10 mouse cellular contexts compared by ENCODE assay signal in genomic region chr11:105285720-105286119, GRCm38 (mm10). TPM values are rescaled to one million over a fixed set of nuclear protein-coding genes. Genes with fewer than 3 reads are reported as not detected.
DNase-seq lines count a peak whose midpoint lies in the region; ATAC-seq and TF ChIP-seq lines count a peak whose summit lies in the region.
"Had no signal": no experiment of that assay in that cellular context is flagged by ENCODE, and none has a peak within 500 bp of the region (broad histone marks: within the 10 kb centered on the region; RNA-seq: fewer than 3 reads in every experiment).

No protein-coding gene starts in this region.

- TF ChIP-seq POLR2A in lung, adult 2 months (IDR thresholded peaks at IDR 0.05; ENCODE audit: borderline replicate concordance, extremely low read depth, low read depth, low read length), result no peak
- TF ChIP-seq POLR2A in thymus, adult 2 months (IDR thresholded peaks at IDR 0.05; ENCODE audit: control insufficient read depth, extremely low read depth, insufficient read depth, low read length, poor library complexity), result no peak

- no peaks in the 10 kb centered on the region for H3K27me3 ChIP-seq in lung, embryonic 14.5 days (ENCODE audit: insufficient read depth, low read length)
- H3K27me3 ChIP-seq in intestine, postnatal 0 days (replicated peaks; ENCODE audit: control insufficient read depth, insufficient read depth, low read length), result no peaks in the 10 kb centered on the region
- no peaks in the 10 kb centered on the region for H3K27me3 ChIP-seq in stomach, embryonic 15.5 days (replicated peaks)
- no peaks in the 10 kb centered on the region for H3K27me3 ChIP-seq in thymus, adult 2 months (ENCODE audit: control insufficient read depth, insufficient read depth, low read length)

- peak; percentile 91 for DNase-seq in heart, adult 11 months
- no peak for DNase-seq in heart, postnatal 36 days
- peak; percentile 64 for DNase-seq in lung, embryonic 14.5 days
- no peak for DNase-seq in lung, adult 2 months
- no peak for DNase-seq in B cell, adult 2 months
- no peak for DNase-seq in thymus, adult 2 months
- DNase-seq: adrenal gland, postnatal 14 days; right cerebral cortex, adult 18-20 months had no signal

- no peak overlapping the region for H3K4me3 ChIP-seq in lung, embryonic 14.5 days (ENCODE audit: low read depth, low read length)
- H3K4me3 ChIP-seq in lung, adult 2 months (replicated peaks; ENCODE audit: extremely low read depth, low read depth, low read length), result no peak overlapping the region
- no peak overlapping the region for H3K4me3 ChIP-seq in intestine, postnatal 0 days (ENCODE audit: low read depth, low read length)
- H3K4me3 ChIP-seq in stomach, embryonic 15.5 days (replicated peaks), result no peak overlapping the region
- no peak overlapping the region for H3K4me3 ChIP-seq in thymus, adult 2 months (ENCODE audit: control insufficient read depth, insufficient read depth, low read length)

- ATAC-seq in lung, embryonic 14.5 days (ENCODE audit: insufficient read depth), result peak; percentile 78
- ATAC-seq in intestine, postnatal 0 days, result peak; percentile 57; the same call in 1 of the 2 replicates
- ATAC-seq in stomach, embryonic 15.5 days (ENCODE audit: insufficient read depth, low FRiP score, low read depth), result peak; percentile 78

- no peak overlapping the region for H3K9ac ChIP-seq in lung, embryonic 14.5 days
- no peak overlapping the region for H3K9ac ChIP-seq in intestine, postnatal 0 days (ENCODE audit: low read depth, low read length)
- H3K9ac ChIP-seq in stomach, embryonic 15.5 days, result no peak overlapping the region

- TF ChIP-seq CTCF in lung, embryonic 14.5 days (IDR thresholded peaks at IDR 0.05; ENCODE audit: low read depth), result no peak
- TF ChIP-seq CTCF in lung, adult 2 months (IDR thresholded peaks at IDR 0.05; ENCODE audit: insufficient read depth, low read length), result no peak
- TF ChIP-seq CTCF in intestine, postnatal 0 days (IDR thresholded peaks at IDR 0.05; ENCODE audit: low read depth), result no peak
- TF ChIP-seq CTCF in thymus, adult 2 months (IDR thresholded peaks at IDR 0.05; ENCODE audit: borderline replicate concordance, control insufficient read depth, extremely low read depth, insufficient read depth, low read length, poor library complexity), result no peak

- intact Hi-C loops in heart, postnatal 36 days (cut with DNase I), result no loop called here

- H3K27ac ChIP-seq in lung, embryonic 14.5 days (ENCODE audit: low read depth), result peak overlapping the region; percentile 84
- no peak overlapping the region for H3K27ac ChIP-seq in intestine, postnatal 0 days (ENCODE audit: low read depth, low read length)
- peak overlapping the region; percentile 48 for H3K27ac ChIP-seq in stomach, embryonic 15.5 days
- H3K27ac ChIP-seq in thymus, adult 2 months (ENCODE audit: control insufficient read depth, insufficient read depth, low read length), result no peak overlapping the region

- WGBS in lung, embryonic 14.5 days, result 39% methylated on average over 3 of the region's 3 CpGs
- WGBS in lung, adult 2 months, result 51% methylated on average over 3 of the region's 3 CpGs
- 46% methylated on average over 3 of the region's 3 CpGs for WGBS in intestine, postnatal 0 days
- 32% methylated on average over 3 of the region's 3 CpGs for WGBS in stomach, embryonic 15.5 days
- WGBS in thymus, adult 2 months, result 89% methylated on average over 3 of the region's 3 CpGs

- no peaks in the 10 kb centered on the region for H3K9me3 ChIP-seq in lung, embryonic 14.5 days (ENCODE audit: low read depth, low read length)
- no peaks in the 10 kb centered on the region for H3K9me3 ChIP-seq in intestine, postnatal 0 days (ENCODE audit: control insufficient read depth)
- no peaks in the 10 kb centered on the region for H3K9me3 ChIP-seq in stomach, embryonic 15.5 days

- peaks cover 53% of the 10 kb centered on the region for H3K36me3 ChIP-seq in lung, embryonic 14.5 days (ENCODE audit: insufficient read depth)
- peaks cover 42% of the 10 kb centered on the region for H3K36me3 ChIP-seq in intestine, postnatal 0 days (ENCODE audit: control insufficient read depth, insufficient read depth)
- peaks cover 27% of the 10 kb centered on the region for H3K36me3 ChIP-seq in stomach, embryonic 15.5 days
- H3K36me3 ChIP-seq in thymus, adult 2 months (ENCODE audit: control insufficient read depth, insufficient read depth, low read length), result peaks cover 27% of the 10 kb centered on the region

- peak overlapping the region; percentile 40 for H3K4me2 ChIP-seq in lung, embryonic 14.5 days
- H3K4me2 ChIP-seq in intestine, postnatal 0 days (replicated peaks; ENCODE audit: low read depth), result no peak overlapping the region
- 0 out of 2 replicates have a peak overlapping the region, but pooled peaks have one; percentile 14 for H3K4me2 ChIP-seq in stomach, embryonic 15.5 days

- peaks cover 5% of the 10 kb centered on the region for H3K4me1 ChIP-seq in lung, embryonic 14.5 days (ENCODE audit: insufficient read depth)
- peaks cover 18% of the 10 kb centered on the region for H3K4me1 ChIP-seq in lung, adult 2 months (ENCODE audit: control insufficient read depth, insufficient read depth, low read length)
- no peaks in the 10 kb centered on the region; the same call in 1 of the 2 replicates for H3K4me1 ChIP-seq in intestine, postnatal 0 days (replicated peaks; ENCODE audit: control insufficient read depth, insufficient read depth, low read length)
- peaks cover 8% of the 10 kb centered on the region for H3K4me1 ChIP-seq in stomach, embryonic 15.5 days
- no peaks in the 10 kb centered on the region for H3K4me1 ChIP-seq in thymus, adult 2 months (replicated peaks; ENCODE audit: control insufficient read depth, insufficient read depth, low read length)

RNA-seq across cellular contexts. Expression of gene Mrc2, which starts 6.7 kb away (rescaled TPM):
- total RNA-seq in heart, postnatal 36 days (2021), result 10 to 100 TPM; 18.4 to 20.3 TPM
- polyA plus RNA-seq in lung, embryonic 14.5 days (2014; fragmentation: Nextera tagmentation; extraction: Ambion mirVana), result 16.6 and 20.0 TPM in 2 replicates
- 77.0 and 91.8 TPM in 2 replicates for polyA plus RNA-seq in lung, adult 2 months (2012; rRNA removed)
- 1.7 TPM in 2 replicates for polyA plus RNA-seq in intestine, postnatal 0 days (2015; fragmentation: Nextera tagmentation; extraction: Ambion mirVana)
- polyA plus RNA-seq in stomach, embryonic 15.5 days (2015; fragmentation: Nextera tagmentation; extraction: Ambion mirVana), result 10.7 and 12.4 TPM in 2 replicates
- 3.6 and 4.6 TPM in 2 replicates for polyA plus RNA-seq in thymus, adult 2 months (2012; rRNA removed)

Comparison
In these comparisons a context has a peak if more than half of its experiments do, and no peak if none do; other contexts are left out.
1. DNase-seq: peak in heart, adult 11 months (single experiment) and lung, embryonic 14.5 days (single experiment); none in heart, postnatal 36 days (0 of 2), lung, adult 2 months (single experiment), B cell, adult 2 months (0 of 2) and thymus, adult 2 months (single experiment).
2. H3K27ac ChIP-seq: peak in lung, embryonic 14.5 days (single experiment) and stomach, embryonic 15.5 days (single experiment); none in intestine, postnatal 0 days (single experiment) and thymus, adult 2 months (single experiment).
3. Peak in every context shown above with its lines, with median percentiles within 50 percentile points of each other: ATAC-seq.